Mouse (Mus musculus) neural tube, embryonic 11.5 days (tissue): ENCODE data around the gene Sptb. TPM values are rescaled to one million over a fixed set of nuclear protein-coding genes. Genes with fewer than 3 reads are reported as not detected.

Experiments
- ATAC-seq: fragments of 200-750 bp; cut with Nextera tagmentation; 2 replicates; pipeline ENCODE4 v1.8.0; 2017; ENCODE audit warnings: moderate number of reproducible peaks, mild to moderate bottlenecking, moderate TSS enrichment, moderate library complexity; ENCODE audit not compliant: insufficient read depth, low FRiP score, low TSS enrichment
- DNase-seq: peaks from one replicate; pipeline ENCODE4 v3.0.0-alpha.2; 2015; ENCODE audit warnings: low spot score
- H3K27ac ChIP-seq: fragments of 300-500 bp; sonication (generic); 2 replicates; pipeline ENCODE4 v1.5.1; 2014; ENCODE audit warnings: low read depth, mild to moderate bottlenecking, low read length
- H3K27me3 ChIP-seq: fragments of 300-500 bp; sonication (generic); 2 replicates; pipeline ENCODE4 v1.6.1; 2014; ENCODE audit warnings: mild to moderate bottlenecking, low read length, mixed read lengths; ENCODE audit not compliant: control insufficient read depth, insufficient read depth
- H3K36me3 ChIP-seq: fragments of 300-500 bp; sonication (generic); 2 replicates; pipeline ENCODE4 v1.6.1; 2014; ENCODE audit warnings: mild to moderate bottlenecking, low read length, moderate library complexity, mixed read lengths; ENCODE audit not compliant: control insufficient read depth, insufficient read depth
- H3K4me1 ChIP-seq: fragments of 300-500 bp; sonication (generic); 2 replicates; pipeline ENCODE4 v1.6.1; 2014; ENCODE audit warnings: low read length, mixed read lengths; ENCODE audit not compliant: control insufficient read depth, insufficient read depth
- H3K4me2 ChIP-seq: fragments of 300-500 bp; sonication (generic); 2 replicates; pipeline ENCODE4 v1.6.1; 2014; ENCODE audit warnings: low read depth, mild to moderate bottlenecking, moderate library complexity
- H3K4me3 ChIP-seq: fragments of 300-500 bp; sonication (generic); 2 replicates; pipeline ENCODE4 v1.5.1; 2014; ENCODE audit warnings: low read depth, low read length
- H3K9ac ChIP-seq: fragments of 300-500 bp; sonication (generic); 2 replicates; pipeline ENCODE4 v1.6.1; 2014; ENCODE audit warnings: mild to moderate bottlenecking, low read length
- H3K9me3 ChIP-seq: fragments of 300-500 bp; sonication (generic); 2 replicates; pipeline ENCODE4 v1.6.1; 2016; ENCODE audit warnings: low read length; ENCODE audit not compliant: control insufficient read depth
- WGBS: fragments of 180-500 bp; shearing (Covaris S2); extraction: QIAGEN DNeasy Blood & Tissue Kit; methylation state at CpG from one replicate; pipeline ENCODE4 v1.1.7; 2014; 5-methylcytosine and 5-hydroxymethylcytosine counted together
- polyA plus RNA-seq: library from polyadenylated mRNA; unstranded; fragments of >200 nt; fragmentation: Nextera tagmentation; extraction: Ambion mirVana; gene quantifications from 2 replicates; pipeline ENCODE4 v1.2.1, GENCODE M21; 2014

Gene Sptb
- polyA plus RNA-seq: 3.7 and 4.1 TPM in 2 replicates

DNA sequence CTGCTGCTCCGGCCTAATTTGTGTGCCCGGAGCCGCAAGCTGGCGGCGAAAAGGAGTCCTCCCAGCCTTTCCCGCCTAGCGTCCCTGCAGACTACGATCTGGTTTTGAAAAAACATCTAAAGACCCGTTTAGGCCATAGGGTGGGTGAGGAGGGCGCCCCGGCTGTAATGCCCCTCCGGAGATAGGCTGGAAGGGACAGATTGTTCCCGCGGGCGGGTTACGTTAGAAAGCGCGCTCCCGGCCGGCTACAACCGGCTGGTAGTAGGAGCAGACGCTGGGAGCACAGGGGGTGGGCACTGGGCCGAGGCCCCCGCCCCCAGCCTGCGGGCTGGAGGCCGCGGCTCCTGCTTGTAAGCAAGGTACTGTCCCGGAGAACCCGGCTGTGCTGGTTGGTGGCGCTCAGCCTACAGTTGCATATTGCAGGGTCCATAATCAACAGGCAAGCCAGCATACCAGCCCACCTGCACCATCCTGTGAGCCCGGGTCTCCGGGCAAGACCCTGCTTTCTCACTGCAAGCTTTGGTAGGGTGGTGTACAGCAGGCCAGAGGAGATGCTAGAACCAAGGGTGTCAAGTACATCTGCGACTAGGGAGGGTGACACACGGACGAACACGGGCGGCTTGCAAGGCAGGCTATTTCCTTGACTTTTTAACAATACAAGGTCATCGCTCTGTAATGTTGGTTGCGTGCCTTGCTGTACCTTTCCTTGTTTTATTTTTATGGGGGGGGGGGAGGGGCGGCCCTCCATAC lies at the start of gene Sptb:
TSS of gene Sptb (minus strand) at position 197 of the 750 bp plus-strand sequence.
- H3K27me3 ChIP-seq: peaks cover 39% of the 10 kb centered on the region
- no peak within 1 kb of the TSS for H3K27ac ChIP-seq
- ATAC-seq (peak; percentile 62), DNase-seq (peak; percentile 57)
- under 1% methylated on average over 40 of the region's 40 CpGs for whole genome bisulfite sequencing
- H3K4me2 ChIP-seq: peak within 1 kb of the TSS; percentile 100
- H3K9me3 ChIP-seq: no peaks in the 10 kb centered on the region
- 0 out of 2 replicates have a peak, but pooled peaks cover 6% of the 10 kb centered on the region for H3K4me1 ChIP-seq
- H3K4me3 ChIP-seq: peak within 1 kb of the TSS; percentile 66
- H3K9ac ChIP-seq: peak within 1 kb of the TSS; percentile 62
- no peaks in the 10 kb centered on the region for H3K36me3 ChIP-seq

DNA sequence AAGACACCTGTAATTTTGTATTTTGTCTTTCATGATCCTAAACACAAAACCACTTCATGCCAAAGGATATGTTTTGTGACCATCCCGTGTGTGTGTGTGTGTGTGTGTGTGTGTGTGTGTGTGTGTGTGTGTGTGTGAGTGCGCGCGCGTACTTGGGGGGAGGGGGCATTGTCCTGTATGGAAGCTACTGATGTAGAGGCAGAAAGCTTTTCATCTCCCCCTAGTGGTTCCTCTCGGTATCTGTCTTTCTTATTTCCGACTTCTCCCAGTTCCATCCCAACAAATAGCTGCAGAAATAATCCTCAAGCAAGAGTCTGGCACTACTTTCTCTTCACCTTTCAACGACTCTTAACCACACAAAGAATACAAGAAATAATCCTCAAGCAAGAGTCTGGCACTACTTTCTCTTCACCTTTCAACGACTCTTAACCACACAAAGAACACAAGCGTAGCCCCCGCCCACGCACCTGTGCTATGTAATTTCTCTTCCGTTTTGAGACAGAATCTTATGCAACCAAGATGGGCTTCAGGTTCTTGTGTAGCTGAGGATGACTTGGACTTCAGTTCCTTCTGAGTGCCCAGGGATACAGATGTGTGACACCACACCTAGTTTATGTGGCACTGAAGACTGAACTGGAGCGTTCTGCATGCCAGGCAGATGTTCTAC lies 42.4 kb upstream of the Sptb start:
- Histone ChIP-seq H3K9ac (no peak overlapping the region), H3K9me3 (no peaks in the 10 kb centered on the region), H3K4me3 (no peak overlapping the region), H3K36me3 (no peaks in the 10 kb centered on the region), H3K27me3 (no peaks in the 10 kb centered on the region), H3K4me1 (no peaks in the 10 kb centered on the region), H3K27ac (no peak overlapping the region), H3K4me2 (no peak overlapping the region)
- ATAC-seq (no peak), DNase-seq (peak; percentile 34)
- 54% methylated on average over 14 of the region's 14 CpGs for WGBS

DNA sequence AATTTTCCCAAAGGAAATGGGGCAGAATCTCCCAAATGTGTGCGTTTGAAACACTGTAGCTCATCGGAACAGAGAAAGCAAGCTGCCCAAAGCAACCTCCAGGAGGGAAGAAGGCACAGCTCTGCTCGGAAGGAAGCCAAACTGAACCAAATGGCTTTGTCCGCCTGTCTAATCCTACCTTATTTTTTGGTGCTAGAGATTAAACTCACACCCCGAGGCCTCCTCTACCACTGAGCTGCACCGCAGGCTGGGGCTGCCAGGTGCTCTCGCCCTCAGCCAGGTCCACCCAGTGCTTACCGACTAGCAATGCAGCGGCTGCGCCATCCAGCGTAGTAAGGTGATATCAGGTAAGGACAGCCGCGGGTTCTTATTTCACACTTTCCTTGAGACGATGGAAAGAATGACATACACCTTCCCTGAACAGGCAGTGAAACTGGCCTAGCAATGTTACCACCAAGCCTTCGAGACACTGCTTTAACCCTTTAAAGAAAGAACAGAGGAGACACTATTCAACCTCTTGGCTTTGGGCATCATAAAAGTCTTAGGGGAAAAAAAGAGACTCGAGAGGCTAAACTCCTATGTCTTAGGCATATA lies 40.6 kb upstream of the Sptb start:
- ATAC-seq: no peak

DNA sequence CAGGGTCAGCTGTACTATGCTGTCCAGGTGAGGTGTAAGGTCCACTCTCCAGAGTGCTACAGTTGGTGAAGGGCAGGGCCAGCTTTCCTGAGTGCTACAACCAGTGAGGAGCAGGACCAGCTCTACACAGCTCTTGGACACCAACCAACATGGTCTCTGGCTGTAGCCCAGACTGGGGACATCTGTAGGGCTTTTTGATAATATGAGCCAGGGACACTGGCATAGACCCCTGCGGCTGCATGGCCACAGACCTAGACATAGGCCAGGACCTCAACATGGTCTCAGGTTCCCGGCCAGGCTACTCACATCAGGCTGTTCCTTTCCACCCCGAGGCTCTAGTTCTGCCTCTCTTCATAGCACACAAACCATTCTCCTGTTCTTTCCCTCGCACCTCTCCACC lies 17.6 kb upstream of the Sptb start:
- no peaks in the 10 kb centered on the region for H3K9me3 ChIP-seq
- no peak overlapping the region for H3K4me3 ChIP-seq
- no peaks in the 10 kb centered on the region for H3K36me3 ChIP-seq
- DNase-seq (no peak), ATAC-seq (no peak)
- H3K9ac ChIP-seq: no peak overlapping the region
- no peaks in the 10 kb centered on the region for H3K4me1 ChIP-seq
- 90% methylated on average over 4 of the region's 4 CpGs for WGBS
- no peaks in the 10 kb centered on the region for H3K27me3 ChIP-seq
- no peak overlapping the region for H3K4me2 ChIP-seq
- H3K27ac ChIP-seq: no peak overlapping the region

More for the DNA sequence above, 40.6 kb upstream of the Sptb start:
- H3K4me2 ChIP-seq: no peak overlapping the region
- no peaks in the 10 kb centered on the region for H3K4me1 ChIP-seq
- no peaks in the 10 kb centered on the region for H3K9me3 ChIP-seq
- WGBS: 84% methylated on average over 16 of the region's 16 CpGs
- H3K27ac ChIP-seq: no peak overlapping the region
- no peak overlapping the region for H3K4me3 ChIP-seq
- DNase-seq: no peak
- H3K36me3 ChIP-seq: no peaks in the 10 kb centered on the region
- no peaks in the 10 kb centered on the region for H3K27me3 ChIP-seq
- no peak overlapping the region for H3K9ac ChIP-seq

- Histone ChIP-seq H3K9ac (no peak overlapping the region), H3K4me2 (no peak overlapping the region), H3K27ac (no peak overlapping the region), H3K4me3 (no peak overlapping the region), H3K36me3 (no peaks in the 10 kb centered on the region), H3K9me3 (no peaks in the 10 kb centered on the region), H3K27me3 (no peaks in the 10 kb centered on the region), H3K4me1 (no peaks in the 10 kb centered on the region)
- ATAC-seq: no peak
- no peak for DNase-seq
- 89% methylated on average over 3 of the region's 3 CpGs for WGBS
Measured at GRCm38 (mm10) chr12:76722026-76722425, 11.7 kb upstream of the Sptb start.

DNA sequence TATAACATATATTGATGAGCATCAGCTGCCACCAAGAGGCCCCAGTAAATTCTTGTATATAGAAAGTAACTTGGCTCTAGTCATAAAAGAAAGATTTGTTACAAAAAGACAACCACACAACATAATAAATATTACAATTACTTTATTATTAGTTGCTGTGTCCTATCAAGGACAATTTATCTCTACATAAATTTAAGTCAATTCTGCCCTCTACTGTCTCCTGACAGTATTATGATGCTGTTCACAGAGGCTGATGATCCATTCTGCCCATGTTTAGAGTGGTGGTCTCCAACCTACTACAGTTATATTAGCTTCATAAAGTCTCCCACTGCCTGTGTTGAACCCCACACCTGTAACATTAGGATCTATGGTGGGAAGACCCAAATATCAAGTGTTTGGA lies 10.2 kb upstream of the Sptb start:
- H3K9me3 ChIP-seq: no peaks in the 10 kb centered on the region
- no peak overlapping the region for H3K9ac ChIP-seq
- no peak overlapping the region for H3K4me3 ChIP-seq
- no peaks in the 10 kb centered on the region for H3K36me3 ChIP-seq
- no peaks in the 10 kb centered on the region for H3K4me1 ChIP-seq
- H3K4me2 ChIP-seq: no peak overlapping the region
- no peak for DNase-seq
- H3K27me3 ChIP-seq: no peaks in the 10 kb centered on the region
- ATAC-seq: no peak
- no peak overlapping the region for H3K27ac ChIP-seq

DNA sequence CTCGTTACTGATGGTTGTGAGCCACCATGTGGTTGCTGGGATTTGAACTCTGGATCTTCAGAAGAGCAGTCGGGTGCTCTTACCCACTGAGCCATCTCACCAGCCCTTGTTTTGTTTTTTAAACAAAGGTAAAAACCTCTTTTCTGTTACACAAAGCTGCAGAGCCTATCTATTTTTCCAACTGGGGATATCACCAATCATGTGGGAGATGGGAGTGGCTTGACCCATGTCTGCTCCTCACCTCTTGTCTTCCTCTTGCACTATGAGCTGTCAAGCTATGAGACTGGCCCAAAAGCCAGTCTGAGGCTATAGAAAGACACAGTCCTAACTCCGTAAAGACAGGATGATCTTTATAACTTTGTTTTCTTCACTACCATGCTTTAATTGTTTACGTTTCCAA lies 8.0 kb upstream of the Sptb start:
- Histone ChIP-seq H3K27ac (no peak overlapping the region), H3K9ac (no peak overlapping the region), H3K27me3 (no peaks in the 10 kb centered on the region), H3K4me2 (no peak overlapping the region), H3K36me3 (no peaks in the 10 kb centered on the region), H3K9me3 (no peaks in the 10 kb centered on the region), H3K4me1 (no peaks in the 10 kb centered on the region), H3K4me3 (no peak overlapping the region)
- DNase-seq: no peak
- 86% methylated on average over 4 of the region's 4 CpGs for WGBS
- no peak for ATAC-seq

GRCm38 (mm10) chr12:76709795-76710350 lies 474 bp downstream of the Sptb start:
- H3K27me3 ChIP-seq: peaks cover 39% of the 10 kb centered on the region
- 1% methylated on average over 51 of the region's 55 CpGs for WGBS
- peak; percentile 51 for DNase-seq

More at GRCm38 (mm10) chr12:76709795-76710350, 474 bp downstream of the Sptb start:
- no peak overlapping the region for H3K27ac ChIP-seq
- 0 out of 2 replicates have a peak, but pooled peaks cover 6% of the 10 kb centered on the region for H3K4me1 ChIP-seq
- ATAC-seq: peak; percentile 77
- H3K36me3 ChIP-seq: no peaks in the 10 kb centered on the region
- H3K4me3 ChIP-seq: peak overlapping the region; percentile 66
- H3K4me2 ChIP-seq: peak overlapping the region; percentile 100
- no peaks in the 10 kb centered on the region for H3K9me3 ChIP-seq
- H3K9ac ChIP-seq: peak overlapping the region; percentile 62
